Mouse (Mus musculus) olfactory bulb, adult 2 months (tissue): ENCODE data around the gene Rab11fip2.

Source experiments
- CTCF ChIP-seq: fragments of 200-500 bp; IDR thresholded peaks from 2 replicates; pipeline ENCODE4 v1.5.1; 2012; ENCODE audit warnings: low read depth, mild to moderate bottlenecking, low read length, moderate library complexity; ENCODE audit not compliant: insufficient read depth
- POLR2A ChIP-seq: fragments of 200-500 bp; IDR thresholded peaks from 2 replicates; pipeline ENCODE4 v1.6.1; 2012; ENCODE audit warnings: mild to moderate bottlenecking, low read depth, low read length, moderate library complexity; ENCODE audit not compliant: insufficient read depth

GRCm38 (mm10) chr19:59877238-59877637 is 66.2 kb downstream of the Rab11fip2 start:
- TF ChIP-seq POLR2A = no peak
- no peak for TF ChIP-seq CTCF
